Mouse (Mus musculus) stomach, embryonic 16.5 days (tissue): Measurements from ENCODE around the gene Fam50b. TPM values are rescaled to one million over a fixed set of nuclear protein-coding genes. Genes with fewer than 3 reads are reported as not detected.

ENCODE experiments used
- ATAC-seq: fragments of 200-750 bp; cut with Nextera tagmentation; 2 replicates; pipeline ENCODE4 v1.8.0; 2017; ENCODE audit warnings: moderate number of reproducible peaks, moderate TSS enrichment; ENCODE audit not compliant: insufficient read depth, low FRiP score
- H3K27ac ChIP-seq: fragments of 300-500 bp; sonication (generic); 2 replicates; pipeline ENCODE4 v1.5.1; 2014; ENCODE audit warnings: low read length
- H3K27me3 ChIP-seq: fragments of 300-500 bp; sonication (generic); 2 replicates; pipeline ENCODE4 v1.6.1; 2014; ENCODE audit warnings: low read length, control low read depth, mixed read lengths; ENCODE audit not compliant: control insufficient read depth, insufficient read depth
- H3K36me3 ChIP-seq: fragments of 300-500 bp; sonication (generic); 2 replicates; pipeline ENCODE4 v1.6.1; 2014; ENCODE audit warnings: low read length; ENCODE audit not compliant: control insufficient read depth, insufficient read depth
- H3K4me1 ChIP-seq: fragments of 300-500 bp; sonication (generic); 2 replicates; pipeline ENCODE4 v1.6.1; 2014; ENCODE audit warnings: low read length, control low read depth, mixed read lengths; ENCODE audit not compliant: control insufficient read depth, insufficient read depth
- H3K4me2 ChIP-seq: fragments of 300-500 bp; sonication (generic); 2 replicates; pipeline ENCODE4 v1.6.1; 2014; ENCODE audit warnings: low read depth, low read length, mixed read lengths
- H3K4me3 ChIP-seq: fragments of 300-500 bp; sonication (generic); replicated peaks from 2 replicates; pipeline ENCODE4 v1.5.1; 2014; ENCODE audit warnings: mild to moderate bottlenecking, low read length
- H3K9ac ChIP-seq: fragments of 300-500 bp; sonication (generic); 2 replicates; pipeline ENCODE4 v1.6.1; 2014; ENCODE audit warnings: low read length
- H3K9me3 ChIP-seq: fragments of 300-500 bp; sonication (generic); replicated peaks from 2 replicates; pipeline ENCODE4 v1.6.1; 2016; ENCODE audit warnings: low read length, control low read depth; ENCODE audit not compliant: control insufficient read depth
- WGBS: fragments of 180-500 bp; shearing (Covaris S2); extraction: QIAGEN DNeasy Blood & Tissue Kit; methylation state at CpG from one replicate; pipeline ENCODE4 v1.1.7; 2014; 5-methylcytosine and 5-hydroxymethylcytosine counted together
- polyA plus RNA-seq: library from polyadenylated mRNA; unstranded; fragments of >200 nt; fragmentation: Nextera tagmentation; extraction: Ambion mirVana; gene quantifications from 2 replicates; pipeline ENCODE4 v1.2.1, GENCODE M21; 2015

Fam50b gene
- polyA plus RNA-seq, 1 experiment from 2014 or later: not detected

- 0 out of 2 replicates have a peak, but pooled peaks cover 12% of the 10 kb centered on the region for H3K9me3 ChIP-seq
- no peak overlapping the region for H3K27ac ChIP-seq
- H3K4me1 ChIP-seq: no peaks in the 10 kb centered on the region
- 66% methylated on average over 3 of the region's 3 CpGs for WGBS
- H3K27me3 ChIP-seq: no peaks in the 10 kb centered on the region
- no peak for ATAC-seq
- H3K4me3 ChIP-seq: no peak overlapping the region
- no peak overlapping the region for H3K9ac ChIP-seq
- H3K4me2 ChIP-seq: no peak overlapping the region
- H3K36me3 ChIP-seq: no peaks in the 10 kb centered on the region
Observed at GRCm38 (mm10) chr13:34748530-34748929, 13.9 kb downstream of the Fam50b start.

DNA sequence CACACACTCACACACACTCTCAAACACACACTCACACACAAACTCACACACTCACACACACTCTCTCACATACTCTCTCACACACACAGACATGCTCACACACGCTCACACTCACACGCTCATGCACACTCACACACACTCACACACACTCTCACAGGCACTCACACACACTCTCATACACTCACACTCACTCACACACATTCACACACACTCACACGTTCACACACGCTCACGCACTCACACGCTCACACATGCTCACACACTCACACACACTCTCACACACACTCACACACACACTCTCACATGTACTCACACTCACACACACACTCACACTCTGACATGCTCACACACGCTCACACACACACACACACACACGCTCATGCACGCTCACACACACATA is 24.6 kb downstream of the Fam50b start:
- no peak for ATAC-seq
- Histone ChIP-seq H3K4me3 (no peak overlapping the region), H3K4me1 (peaks cover 10% of the 10 kb centered on the region), H3K27ac (no peak overlapping the region), H3K36me3 (no peaks in the 10 kb centered on the region), H3K4me2 (no peak overlapping the region), H3K27me3 (no peaks in the 10 kb centered on the region), H3K9me3 (no peaks in the 10 kb centered on the region), H3K9ac (no peak overlapping the region)
- WGBS: 95% methylated on average over 9 of the region's 9 CpGs

- no peaks in the 10 kb centered on the region for H3K27me3 ChIP-seq
- no peak for ATAC-seq
- 19% methylated on average over 7 of the region's 7 CpGs for WGBS
- H3K9me3 ChIP-seq: no peaks in the 10 kb centered on the region
- H3K4me3 ChIP-seq: no peak overlapping the region
- no peak overlapping the region; the same call in 1 of the 2 replicates for H3K27ac ChIP-seq
- H3K4me1 ChIP-seq: peaks cover 10% of the 10 kb centered on the region
- H3K4me2 ChIP-seq: no peak overlapping the region
- H3K9ac ChIP-seq: no peak overlapping the region
- no peaks in the 10 kb centered on the region for H3K36me3 ChIP-seq
Observed at GRCm38 (mm10) chr13:34760518-34761287, 26.1 kb downstream of the Fam50b start.

- Histone ChIP-seq H3K36me3 (no peaks in the 10 kb centered on the region), H3K4me1 (peaks cover 10% of the 10 kb centered on the region), H3K9ac (no peak overlapping the region), H3K4me3 (no peak overlapping the region), H3K9me3 (no peaks in the 10 kb centered on the region), H3K27ac (no peak overlapping the region), H3K4me2 (no peak overlapping the region), H3K27me3 (no peaks in the 10 kb centered on the region)
- no peak for ATAC-seq
- WGBS: 42% methylated on average over 5 of the region's 5 CpGs
Observed at GRCm38 (mm10) chr13:34762136-34762535, 27.5 kb downstream of the Fam50b start.

GRCm38 (mm10) chr13:34762865-34763264 is 28.2 kb downstream of the Fam50b start:
- H3K9ac ChIP-seq: no peak overlapping the region
- ATAC-seq: no peak
- H3K4me2 ChIP-seq: no peak overlapping the region
- H3K4me3 ChIP-seq: no peak overlapping the region
- no peaks in the 10 kb centered on the region for H3K27me3 ChIP-seq
- no peak overlapping the region for H3K27ac ChIP-seq
- peaks cover 10% of the 10 kb centered on the region for H3K4me1 ChIP-seq
- H3K9me3 ChIP-seq: no peaks in the 10 kb centered on the region
- WGBS: 53% methylated on average over 4 of the region's 4 CpGs
- no peaks in the 10 kb centered on the region for H3K36me3 ChIP-seq

GRCm38 (mm10) chr13:34765269-34765668 is 30.6 kb downstream of the Fam50b start:
- Histone ChIP-seq H3K4me2 (no peak overlapping the region), H3K4me3 (no peak overlapping the region), H3K9ac (no peak overlapping the region), H3K36me3 (no peaks in the 10 kb centered on the region), H3K4me1 (peaks cover 5% of the 10 kb centered on the region), H3K27me3 (no peaks in the 10 kb centered on the region), H3K9me3 (no peaks in the 10 kb centered on the region), H3K27ac (no peak overlapping the region)
- ATAC-seq: no peak
- WGBS: 71% methylated on average over 5 of the region's 5 CpGs

DNA sequence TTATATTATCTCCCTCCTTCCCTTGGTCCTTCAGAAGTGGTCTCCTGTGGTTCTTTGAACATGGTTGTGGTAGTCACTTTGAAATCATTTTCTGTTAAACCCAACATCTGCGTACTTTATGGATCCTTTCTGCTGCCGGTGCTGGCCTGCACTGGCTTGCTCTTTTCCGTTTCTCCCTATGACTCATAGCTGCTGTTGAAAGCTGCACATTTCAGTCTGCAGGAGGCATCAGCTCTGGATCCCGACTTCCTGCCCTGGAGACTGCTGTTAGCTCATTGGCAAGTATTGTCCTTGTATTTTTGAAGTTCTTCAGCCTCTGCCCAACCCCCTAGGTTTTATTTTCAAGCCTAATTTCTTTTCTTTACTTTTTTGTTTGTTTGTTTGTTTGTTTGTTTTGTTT is 31.9 kb downstream of the Fam50b start:
- no peak for ATAC-seq
- H3K27ac ChIP-seq: no peak overlapping the region
- H3K27me3 ChIP-seq: no peaks in the 10 kb centered on the region
- H3K4me2 ChIP-seq: no peak overlapping the region
- no peaks in the 10 kb centered on the region for H3K9me3 ChIP-seq
- WGBS: 46% methylated on average over 4 of the region's 4 CpGs
- H3K4me3 ChIP-seq: no peak overlapping the region
- H3K4me1 ChIP-seq: no peaks in the 10 kb centered on the region; the same call in 1 of the 2 replicates
- no peaks in the 10 kb centered on the region for H3K36me3 ChIP-seq
- no peak overlapping the region for H3K9ac ChIP-seq

DNA sequence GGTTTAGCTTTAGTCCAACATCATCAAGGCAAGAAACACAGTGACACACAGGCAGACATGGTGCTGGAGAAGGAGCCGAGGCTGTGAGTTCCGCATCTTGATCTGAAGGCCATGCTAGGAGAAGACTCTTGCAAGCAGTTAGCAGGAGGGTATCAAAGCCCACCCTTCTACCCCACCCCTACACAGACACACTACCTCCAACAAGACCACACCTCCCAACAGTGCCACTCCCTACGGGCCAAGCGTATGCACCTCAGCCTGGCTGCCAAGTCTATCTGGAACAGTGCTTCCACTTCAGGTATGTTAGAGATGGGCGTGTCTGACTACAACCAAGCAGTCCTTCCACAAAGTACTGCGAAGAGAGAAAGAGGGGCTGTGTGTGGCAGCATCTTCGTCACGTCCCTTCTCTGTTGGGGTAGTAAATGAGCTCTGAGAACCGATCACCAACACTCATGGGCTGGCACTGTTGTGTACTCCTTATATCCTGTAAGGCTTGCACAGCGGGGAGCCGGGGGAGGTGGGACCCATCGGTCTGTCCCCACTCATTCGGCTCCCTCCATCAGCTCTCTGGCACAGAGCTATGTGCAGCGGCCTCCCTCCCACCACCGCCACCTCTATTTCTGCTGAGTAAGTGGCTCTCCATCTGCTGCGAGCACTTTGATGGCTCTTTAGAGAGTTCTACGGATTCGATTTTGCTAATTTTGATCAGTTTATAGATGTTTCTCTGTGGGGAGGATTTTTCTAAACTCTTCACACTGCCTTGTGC is 33.1 kb downstream of the Fam50b start:
- Histone ChIP-seq H3K4me2 (no peak overlapping the region), H3K4me1 (no peaks in the 10 kb centered on the region), H3K9ac (no peak overlapping the region), H3K27me3 (no peaks in the 10 kb centered on the region), H3K36me3 (no peaks in the 10 kb centered on the region), H3K9me3 (no peaks in the 10 kb centered on the region), H3K4me3 (no peak overlapping the region), H3K27ac (no peak overlapping the region)
- no peak for ATAC-seq
- WGBS: 78% methylated on average over 18 of the region's 18 CpGs

GRCm38 (mm10) chr13:34776767-34777166 is 42.1 kb downstream of the Fam50b start:
- Histone ChIP-seq H3K27ac (no peak overlapping the region), H3K36me3 (no peaks in the 10 kb centered on the region), H3K9ac (no peak overlapping the region), H3K4me3 (no peak overlapping the region), H3K9me3 (no peaks in the 10 kb centered on the region), H3K4me1 (peaks cover 11% of the 10 kb centered on the region), H3K27me3 (no peaks in the 10 kb centered on the region), H3K4me2 (no peak overlapping the region)
- no peak for ATAC-seq
- WGBS: 55% methylated on average over 3 of the region's 3 CpGs
